Mouse (Mus musculus): ENCODE measurements around the gene Tm4sf1.

GRCm38 (mm10) chr3:57287438-57287837 is 14.3 kb downstream of the Tm4sf1 start:
- TF ChIP-seq CTCF (IDR thresholded peaks at IDR 0.05) = no peak
- TF ChIP-seq POLR2A (IDR thresholded peaks at IDR 0.05; ENCODE audit: insufficient read depth, low read depth, low read length) = no peak

Measured in heart, adult 2 months (tissue).